Mouse (Mus musculus): Measurements from ENCODE around the gene Vac14.

Vac14 gene

DNA sequence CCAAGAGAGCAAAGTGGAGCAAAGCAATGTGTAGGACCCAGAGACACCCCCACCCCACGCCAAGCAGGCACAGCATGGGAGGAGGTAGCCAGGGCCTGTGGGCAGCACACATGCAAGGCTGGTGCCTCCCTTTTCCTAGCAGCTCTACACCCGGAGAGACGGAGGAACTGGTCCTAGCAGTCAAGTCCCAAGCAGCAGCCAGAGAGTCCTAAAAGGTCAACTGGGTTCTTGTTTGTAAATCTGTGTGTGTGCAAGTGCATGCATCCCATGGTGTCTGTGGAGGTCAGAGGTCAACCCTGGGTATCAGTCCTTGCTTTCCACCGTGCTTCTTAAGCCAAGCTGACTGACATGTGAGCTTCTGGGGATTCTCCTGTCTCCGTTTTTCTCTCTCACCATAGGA, 75.8 kb downstream of the Vac14 start:
- no peak for DNase-seq

DNA sequence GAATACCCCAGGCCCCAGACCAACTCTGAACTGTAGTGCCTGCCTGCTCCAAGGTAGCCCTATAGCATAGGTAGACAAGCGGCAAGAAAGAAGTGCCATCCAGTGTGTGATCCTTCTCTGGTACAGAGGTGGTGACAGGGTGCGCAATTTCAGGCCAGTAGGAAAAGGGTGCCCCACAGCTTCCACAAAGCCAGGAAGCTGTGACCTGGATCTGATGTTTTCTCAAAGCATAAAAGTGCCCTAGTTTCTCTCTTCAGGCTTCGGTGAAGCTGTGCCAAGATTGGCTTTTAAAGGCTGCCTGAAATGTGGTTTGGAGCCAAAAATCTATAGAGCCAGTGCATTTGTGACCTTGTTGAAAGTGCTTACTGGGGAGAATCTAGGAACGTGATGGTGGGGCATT, 76.4 kb downstream of the Vac14 start:
- no peak for DNase-seq

DNA sequence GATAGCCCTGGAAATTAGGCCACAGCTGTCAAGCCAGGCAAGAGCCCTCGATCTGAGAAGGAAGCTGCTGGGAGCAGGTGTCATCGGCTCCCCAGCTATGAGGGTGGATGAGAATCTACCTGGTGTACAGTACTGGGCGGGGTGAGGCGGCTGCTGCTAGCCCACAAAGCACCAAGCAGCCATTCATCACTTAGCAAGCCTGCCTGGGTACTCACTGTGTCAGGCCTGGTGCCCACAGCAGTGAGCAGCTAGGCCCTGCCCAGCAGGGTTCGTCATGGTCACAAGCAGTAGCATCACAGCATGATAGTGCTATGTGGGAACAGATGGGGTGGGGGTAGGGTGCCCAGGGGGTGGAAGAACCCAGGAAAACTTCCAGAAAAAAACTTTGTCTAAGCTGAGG, 77.0 kb downstream of the Vac14 start:
- no peak for DNase-seq

DNA sequence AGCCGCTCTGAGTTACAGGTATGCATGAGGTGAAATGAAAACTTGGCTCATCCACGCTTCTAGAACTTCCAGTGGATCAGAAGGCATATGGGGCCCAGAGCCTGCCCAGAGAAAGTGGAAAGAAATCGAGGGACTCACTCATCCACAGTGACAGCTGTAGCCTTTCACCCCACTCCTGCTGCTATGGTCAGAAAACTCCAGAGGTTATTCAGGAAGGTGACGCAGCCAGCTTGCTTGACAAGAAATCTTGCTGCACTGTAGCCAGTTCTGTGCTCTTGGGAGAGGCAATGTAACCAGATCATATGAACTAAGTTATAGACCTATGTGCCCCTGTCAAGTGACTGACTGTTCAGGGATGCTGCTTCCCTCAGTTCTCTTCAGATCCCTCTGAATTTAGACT, 77.7 kb downstream of the Vac14 start:
- no peak for DNase-seq

DNA sequence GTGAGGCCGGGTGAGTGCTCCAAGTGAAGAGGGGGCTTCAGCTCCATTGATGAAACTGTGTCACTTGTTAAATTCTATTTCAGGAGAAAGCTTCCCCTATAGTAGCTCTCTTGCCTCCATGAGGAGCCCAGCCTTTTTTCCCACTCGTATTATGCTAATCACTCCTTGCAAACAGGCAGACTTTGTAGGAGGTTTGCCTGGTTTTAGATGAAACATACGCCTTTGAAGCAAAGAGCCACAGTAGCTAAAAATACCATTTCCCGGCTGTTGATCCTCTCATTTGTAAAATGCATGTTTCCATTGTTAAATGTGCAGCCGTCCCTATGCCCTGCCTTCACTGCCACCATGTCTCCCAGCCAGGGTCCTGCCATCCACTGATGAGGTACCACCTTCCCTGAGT, 79.2 kb downstream of the Vac14 start:
- no peak for DNase-seq

DNA sequence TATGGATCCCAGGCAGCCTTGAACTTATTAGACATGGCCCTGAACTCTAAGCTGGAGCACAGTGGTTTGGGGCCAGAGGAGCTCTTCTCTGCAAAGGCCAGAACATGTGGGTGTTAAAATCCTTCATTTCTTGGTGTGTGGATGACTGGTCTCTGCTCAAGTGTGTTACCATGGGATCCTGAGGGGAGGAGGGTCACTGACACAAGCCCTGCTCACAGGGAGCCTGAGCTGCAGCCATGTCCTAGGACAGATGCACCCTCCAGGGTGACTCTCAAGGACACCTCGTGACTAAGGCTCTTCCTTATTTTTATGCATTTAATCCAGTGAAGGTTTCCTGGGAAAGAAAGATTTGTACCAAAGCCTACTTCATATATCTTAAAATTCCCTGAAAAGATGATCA, 79.7 kb downstream of the Vac14 start:
- DNase-seq, result no peak

DNA sequence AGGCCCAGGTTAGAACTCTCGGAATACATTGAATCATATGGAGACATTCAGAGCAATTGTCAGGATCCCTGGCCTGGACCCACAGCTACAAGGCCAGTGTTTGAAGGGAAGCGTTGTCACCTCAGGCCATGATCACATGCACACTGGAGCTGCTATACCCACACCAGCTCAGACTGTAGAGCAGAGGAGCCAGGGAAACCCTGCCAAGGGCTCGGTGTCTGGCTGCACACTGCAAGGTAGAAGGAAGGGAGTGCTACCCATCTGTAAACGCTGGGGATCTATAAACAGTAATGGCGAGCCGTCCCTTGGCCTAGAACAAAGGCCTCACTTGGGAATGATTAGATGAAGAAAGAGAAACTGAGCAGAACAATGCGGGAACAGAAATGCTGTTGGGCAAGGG, 81.1 kb downstream of the Vac14 start:
- no peak for DNase-seq

DNA sequence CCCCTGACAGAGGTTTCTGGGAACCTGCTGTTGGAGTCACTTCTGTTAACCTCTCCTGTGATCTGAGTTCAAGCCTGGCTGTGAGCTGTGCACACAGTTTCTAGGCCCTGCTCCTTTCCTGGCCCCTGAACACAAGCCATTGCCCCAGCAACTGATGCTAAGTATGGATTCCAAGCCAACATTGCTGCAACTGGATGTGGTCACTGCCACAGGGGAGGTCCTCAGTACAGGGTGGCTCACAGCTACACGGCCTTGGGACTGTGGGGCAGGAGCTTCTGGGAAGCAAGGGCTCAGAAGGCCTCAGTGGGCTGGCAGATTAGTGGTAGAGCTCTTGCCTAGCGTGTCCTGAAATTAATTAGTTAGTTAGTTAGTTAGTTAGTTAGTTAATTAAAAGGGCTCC, 82.2 kb downstream of the Vac14 start:
- DNase-seq, result no peak

DNA sequence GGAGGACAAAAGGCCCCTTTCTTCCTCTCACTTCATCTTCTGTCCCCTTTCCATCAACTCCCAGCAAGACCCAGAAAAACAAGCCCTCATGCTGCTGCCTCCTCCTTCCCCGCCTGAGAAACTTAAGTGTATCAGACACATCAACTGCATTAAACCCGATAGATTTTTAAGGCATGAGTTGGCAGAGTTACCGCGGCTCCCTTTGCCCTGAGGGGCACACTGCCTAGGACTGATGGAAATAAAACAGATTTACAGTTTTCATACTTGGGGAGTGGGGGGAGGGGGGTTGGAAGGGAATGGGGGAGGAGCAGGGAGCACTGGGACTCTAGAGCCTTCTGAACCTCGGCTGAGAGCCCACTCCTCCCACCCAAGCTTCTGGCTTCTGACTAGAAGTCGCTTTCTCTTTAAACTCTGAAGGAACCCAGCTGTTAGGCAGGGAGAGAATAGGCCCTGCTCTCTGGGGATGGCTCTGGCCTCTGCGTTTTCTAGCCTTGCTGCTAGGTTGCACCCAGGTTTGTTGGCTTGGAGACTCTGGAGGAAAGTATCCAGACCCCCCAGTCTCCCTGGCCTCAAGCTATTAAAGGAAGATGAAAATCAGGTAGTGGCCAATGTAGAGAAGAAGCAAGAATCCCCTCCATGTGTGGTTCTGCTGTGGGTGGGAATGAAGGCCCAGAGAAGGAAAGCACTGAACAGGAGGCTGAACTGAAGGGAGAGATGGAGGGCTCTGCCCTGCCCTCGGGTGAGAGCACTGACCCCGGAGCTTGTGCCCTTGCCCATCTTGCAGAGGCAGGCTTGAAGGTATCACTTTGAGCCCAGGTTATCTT, 84.5 kb downstream of the Vac14 start:
- DNase-seq, result peak; percentile 77

DNA sequence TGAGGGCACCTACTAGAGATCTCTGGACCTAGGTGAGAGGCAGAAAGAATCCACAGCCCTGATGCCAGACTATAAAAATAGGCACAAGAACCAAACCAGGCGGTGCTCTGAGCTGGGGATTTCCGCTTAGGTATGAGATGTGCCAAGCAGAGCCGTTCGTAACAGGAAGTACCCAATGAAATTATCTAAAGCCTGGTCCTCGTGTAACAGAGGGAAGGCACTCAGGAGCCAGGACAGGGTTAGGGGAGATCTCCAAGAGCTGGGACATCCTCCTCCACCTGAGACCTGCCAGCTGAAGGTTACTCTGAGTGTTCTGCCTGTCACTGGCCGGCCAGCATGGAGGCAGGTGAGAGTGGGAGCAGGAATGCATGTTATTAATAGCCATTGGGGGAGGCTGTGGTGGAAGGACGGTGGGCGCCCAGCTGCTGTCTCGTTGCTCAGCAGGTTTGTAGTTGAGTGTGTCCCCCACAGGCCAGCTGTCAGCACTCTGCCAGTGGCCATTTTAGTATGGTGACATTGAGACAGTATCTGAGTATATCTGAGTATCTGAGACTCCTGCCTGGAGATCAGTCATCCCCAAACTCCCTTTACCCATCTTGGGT, 85.2 kb downstream of the Vac14 start:
- DNase-seq, result peak; percentile 14

DNA sequence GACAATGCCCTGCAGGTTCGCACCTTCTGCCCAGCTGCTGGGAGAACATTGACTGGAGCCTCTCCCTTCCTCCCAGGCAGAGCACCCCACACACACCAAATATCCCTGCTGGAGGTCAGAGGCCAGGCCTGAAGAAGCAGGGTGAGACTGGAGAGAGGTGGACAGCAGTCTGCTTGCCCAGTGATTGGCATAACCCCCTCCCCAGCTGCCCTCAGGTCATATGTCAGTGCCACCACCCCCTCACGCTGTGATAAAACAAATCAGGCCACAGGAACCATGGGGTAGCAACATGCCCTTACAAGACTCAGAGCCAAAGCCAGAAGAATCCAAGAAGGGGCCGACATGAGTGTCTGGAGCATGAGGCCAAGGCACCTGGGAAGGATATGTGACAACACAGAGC, 85.7 kb downstream of the Vac14 start:
- DNase-seq, result no peak

DNA sequence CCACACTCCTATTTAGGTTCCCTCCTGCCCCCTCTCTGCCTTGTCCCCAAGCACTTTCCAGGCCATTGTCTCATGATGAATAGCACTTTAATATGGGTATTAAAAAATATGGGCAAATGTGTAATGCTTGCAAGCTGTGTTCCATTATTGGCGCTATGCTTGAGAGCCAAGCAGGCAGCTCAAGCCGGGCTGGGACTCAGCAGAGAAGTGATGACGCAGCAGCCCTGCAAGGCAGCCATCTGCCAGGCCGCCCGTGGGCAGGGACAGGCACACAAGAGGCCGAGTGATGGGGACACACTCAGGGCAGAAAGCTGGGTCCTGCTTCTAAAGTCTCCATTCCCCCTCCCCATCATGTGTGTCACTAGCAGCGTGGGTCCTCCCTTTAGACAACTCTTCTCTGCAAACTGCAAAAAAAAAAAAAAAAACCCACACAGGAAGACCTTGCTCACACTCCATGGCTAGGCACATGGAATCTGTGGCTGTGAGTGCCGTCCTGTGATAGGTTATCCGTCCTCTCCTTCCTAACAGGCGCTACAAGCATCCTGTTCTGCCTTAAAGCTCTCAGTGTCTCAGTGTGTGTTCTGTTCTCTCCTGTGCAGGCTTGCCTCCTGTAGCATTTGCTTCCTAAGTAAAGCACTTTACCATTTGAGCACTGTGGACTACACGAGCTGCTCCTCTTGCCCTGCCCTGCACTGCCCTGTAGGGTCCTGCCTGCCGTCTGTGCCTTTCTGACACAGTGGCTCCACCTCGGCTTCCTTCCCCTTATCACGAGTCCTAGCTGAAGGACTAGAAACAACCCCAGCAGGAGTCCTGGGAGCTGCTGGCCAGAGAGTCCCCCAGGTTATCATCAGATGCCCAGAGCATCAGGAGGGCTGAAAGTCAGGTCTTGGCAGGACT, 87.3 kb downstream of the Vac14 start:
- no peak for DNase-seq

DNA sequence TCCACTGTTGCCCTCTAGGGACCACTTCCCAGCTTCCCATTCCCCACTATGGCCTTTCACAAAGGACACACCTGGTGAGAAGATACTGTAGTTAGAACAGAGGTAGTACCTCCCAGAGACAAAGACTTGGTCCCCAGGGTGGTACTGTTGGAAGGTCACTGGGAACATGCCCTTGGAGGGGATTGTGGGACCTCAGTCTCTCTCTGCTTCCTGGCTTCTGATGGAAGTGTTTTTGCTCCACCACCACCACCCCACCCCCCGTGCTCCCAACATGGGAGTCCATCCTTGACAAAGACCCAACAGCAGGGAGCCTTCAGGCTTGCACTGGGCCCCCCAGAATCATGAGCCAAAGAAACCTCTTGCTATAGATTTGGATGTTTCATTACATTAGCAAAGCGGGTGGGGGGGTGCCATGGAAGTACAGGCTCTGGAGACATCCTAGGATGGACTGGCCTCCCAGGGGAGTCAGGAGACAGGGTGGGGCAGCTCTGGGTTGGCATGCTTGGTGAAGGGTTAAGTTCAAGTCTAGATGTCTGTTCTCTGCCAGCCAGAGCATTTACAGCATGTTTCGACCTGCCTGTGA, 88.0 kb downstream of the Vac14 start:
- DNase-seq, result no peak

DNA sequence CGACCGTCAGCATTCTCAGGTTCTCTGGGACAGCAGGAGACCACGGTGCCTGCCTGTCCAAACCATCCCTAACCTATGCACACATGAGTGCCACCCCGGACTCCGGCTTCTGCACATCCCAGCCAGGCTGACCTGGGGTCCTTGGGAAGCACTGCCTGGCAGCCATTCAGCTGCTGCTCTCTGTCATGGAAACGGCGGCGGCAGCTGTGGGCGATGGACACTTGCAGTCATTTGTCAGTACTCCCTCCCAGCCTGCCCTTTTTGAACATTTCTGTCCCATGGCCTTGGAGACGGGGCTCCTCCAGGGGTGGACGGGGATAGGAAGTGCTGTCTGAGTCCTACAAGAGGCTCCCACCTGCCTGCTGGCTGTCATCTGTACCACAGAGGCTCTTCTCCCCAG, 90.0 kb downstream of the Vac14 start:
- DNase-seq, result no peak

DNA sequence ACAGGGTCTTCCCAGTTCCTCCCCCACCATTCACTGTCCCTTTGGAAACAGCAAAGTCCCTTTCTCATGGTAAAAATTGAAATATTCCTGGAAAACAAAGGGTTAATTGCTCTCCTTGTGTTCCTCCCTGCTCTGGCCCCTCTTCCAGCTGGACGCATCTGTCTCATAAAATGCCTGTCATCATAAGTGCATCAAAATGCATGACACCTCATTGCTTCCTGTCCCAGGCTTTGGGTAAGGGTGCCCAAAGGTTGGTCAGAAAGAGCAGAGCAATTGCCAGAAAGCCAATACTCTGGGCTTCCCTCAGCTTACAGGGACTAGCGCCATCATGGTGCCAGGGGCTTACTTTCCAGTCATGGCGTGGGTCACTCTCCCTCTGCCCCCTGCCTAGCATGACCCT, 92.2 kb downstream of the Vac14 start:
- no peak for DNase-seq

DNA sequence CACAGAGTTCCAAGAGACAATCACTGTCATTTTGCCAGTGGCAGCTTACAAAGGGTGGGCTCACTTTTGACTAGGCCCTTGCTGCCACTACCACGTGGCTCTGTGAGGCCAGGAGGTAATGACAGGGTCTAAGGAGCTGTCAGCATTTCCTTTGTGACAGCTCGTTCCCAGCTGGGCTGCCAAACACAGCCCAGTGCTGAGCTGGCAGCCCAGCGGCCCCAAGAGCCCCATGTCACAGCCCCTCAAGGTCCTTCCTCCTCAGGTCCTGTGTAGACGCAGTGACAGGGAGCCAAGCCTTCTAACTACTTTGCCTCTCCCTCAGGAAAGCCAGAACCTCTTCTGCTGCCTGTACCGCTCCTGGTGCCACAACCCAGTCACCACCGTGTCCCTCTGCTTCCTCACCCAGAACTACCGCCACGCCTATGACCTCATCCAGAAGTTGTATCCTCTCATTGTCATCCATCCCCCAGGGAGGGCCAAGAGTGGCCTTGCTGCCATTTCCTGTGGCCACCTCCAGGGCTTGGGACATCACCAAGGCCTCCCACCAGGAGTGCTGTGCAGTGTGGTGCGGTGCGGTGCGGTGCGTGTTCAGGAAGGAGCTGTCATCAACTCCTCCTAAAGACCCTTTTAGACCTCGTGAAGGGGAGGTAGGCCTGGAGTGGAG, 93.0 kb downstream of the Vac14 start:
- DNase-seq, result peak; percentile 64

DNA sequence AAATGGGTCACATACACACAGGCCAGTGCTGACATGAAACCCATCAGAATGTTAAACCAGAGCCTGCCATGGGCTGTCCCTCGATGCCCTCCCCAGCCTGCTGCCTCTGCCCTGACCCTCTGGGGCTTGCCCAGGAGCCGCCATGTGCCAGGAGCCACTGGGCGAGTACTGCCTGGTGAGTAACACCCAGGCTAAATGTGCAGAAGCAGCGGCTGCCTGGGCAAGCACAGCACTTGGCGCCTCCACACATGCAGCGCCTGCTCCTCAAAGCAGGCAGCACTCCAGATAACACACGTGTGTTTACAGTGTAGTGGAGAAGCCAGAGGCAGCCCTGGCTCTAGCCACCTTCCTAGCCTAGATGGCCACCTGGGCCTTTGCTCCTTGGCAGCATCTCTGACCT, 94.7 kb downstream of the Vac14 start:
- no peak for DNase-seq

DNA sequence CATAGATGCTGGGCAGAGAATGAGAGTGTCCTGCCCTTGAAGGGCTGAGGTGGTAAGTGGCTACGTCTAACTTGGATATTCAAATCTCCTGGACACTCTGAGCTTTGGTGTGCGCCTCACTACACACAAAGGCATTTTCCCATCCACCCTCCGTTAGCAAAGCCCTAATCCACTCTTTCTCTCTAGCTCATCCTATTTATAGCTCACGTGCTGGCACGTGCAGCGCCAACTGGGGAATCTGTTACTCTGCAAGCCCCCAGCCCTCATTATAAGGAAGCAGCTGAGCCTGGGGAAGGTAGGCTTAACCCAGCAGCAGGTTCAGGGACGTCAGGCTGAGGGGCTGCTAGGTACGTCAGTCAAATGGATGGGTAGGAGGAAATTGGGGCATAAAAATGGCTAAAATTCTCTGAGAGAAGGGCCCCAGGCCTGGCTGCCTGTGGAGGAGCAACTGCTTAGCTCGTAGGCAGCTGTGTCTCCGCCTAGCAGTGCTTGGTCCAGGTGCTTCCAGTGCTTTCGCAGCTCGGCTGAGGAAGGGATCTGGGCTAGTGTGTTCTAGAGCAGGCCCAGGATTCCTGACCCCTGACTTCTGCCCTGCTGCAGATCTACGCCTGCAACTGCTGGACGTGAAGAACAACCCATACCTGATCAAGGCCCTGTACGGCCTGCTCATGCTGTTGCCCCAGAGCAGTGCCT, 96.6 kb downstream of the Vac14 start:
- no peak for DNase-seq

DNA sequence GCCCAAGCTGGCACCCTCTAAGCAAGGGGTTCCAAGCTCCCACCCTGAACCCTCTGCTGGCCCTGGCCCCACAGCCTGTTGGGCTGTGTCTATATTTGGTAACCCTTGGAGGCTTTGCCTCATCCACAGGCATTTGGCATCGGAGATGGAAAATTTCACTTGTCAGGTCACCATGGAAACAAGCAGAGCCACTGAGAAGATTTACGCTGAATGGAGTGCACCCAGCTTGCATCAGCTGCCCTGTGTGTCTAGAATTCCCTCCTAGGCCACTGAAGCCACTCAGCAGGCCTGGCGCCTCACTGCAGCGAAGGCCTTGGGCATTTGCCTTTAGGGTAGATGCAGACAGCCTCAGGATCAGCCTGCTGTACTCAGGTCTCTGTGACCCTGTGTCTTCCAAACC, 97.7 kb downstream of the Vac14 start:
- DNase-seq, result peak; percentile 67

DNA sequence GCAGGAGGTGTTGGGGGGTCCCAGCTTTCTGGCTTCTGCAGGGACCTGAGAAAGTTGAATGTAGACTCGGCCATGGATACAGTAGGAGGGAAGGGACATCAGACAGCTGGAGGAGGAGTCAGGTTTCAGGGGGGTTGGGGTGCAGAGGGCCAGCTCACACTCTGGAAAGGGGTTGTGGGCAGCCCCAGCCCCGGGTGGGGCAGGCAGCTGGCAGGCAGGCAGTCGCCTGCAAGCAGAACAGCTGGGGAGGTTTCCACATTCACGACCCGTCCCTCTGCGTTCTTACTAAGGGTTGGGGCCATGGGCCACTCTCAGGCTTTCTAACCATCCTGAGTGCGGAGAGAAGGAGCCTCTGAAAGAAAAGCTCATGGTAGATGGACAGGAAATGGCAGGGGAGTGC, 98.7 kb downstream of the Vac14 start:
- DNase-seq, result no peak

DNA sequence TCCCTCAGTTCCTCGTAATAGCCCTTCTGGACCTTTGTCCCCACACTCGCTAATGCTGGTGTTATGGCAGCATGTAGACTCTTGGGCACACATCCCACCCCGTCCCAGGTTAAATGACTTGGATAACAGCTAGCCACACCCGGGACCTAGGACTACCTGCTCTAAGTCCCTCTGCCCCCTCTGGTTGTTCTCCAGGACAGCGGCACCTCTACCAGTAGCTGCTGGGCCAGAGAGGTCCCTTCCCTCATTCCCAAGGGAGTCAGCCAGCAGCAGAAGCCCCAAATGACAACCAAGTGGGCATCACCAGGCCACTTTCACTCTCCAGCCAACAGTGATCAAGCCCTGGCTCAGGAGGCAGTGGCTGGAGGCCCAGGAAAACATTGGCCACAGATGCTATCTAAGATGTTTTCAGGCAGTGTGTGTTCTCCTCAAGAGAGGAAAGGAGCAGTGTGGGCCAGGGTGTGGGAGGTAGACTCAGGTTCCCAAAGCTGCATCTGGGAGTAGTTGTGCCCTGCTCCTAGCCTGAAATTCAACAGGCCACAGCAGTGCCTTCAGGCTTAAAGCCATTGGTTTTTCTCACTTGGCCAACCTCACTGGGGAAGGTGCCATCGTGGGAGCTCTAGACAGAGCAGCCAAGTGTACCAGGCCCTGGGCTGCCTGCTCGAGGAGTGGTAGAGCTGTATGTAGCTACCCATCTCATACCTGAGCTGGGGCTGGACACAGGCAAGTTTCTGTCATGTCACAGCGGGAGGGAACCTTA, 100.0 kb downstream of the Vac14 start:
- DNase-seq, result no peak
